Mouse (Mus musculus) limb, embryonic 14.5 days (tissue): ENCODE results near the gene Gdf2. TPM values are rescaled to one million over a fixed set of nuclear protein-coding genes. Genes with fewer than 3 reads are reported as not detected.

Experiments used
- ATAC-seq: fragments of 200-750 bp; cut with Nextera tagmentation; 2 replicates; pipeline ENCODE4 v1.8.0; 2017; ENCODE audit warnings: low read depth, moderate number of reproducible peaks, moderate TSS enrichment; ENCODE audit not compliant: low FRiP score
- DNase-seq: peaks from one replicate; pipeline ENCODE4 v3.0.0-alpha.2; 2015; ENCODE audit warnings: low spot score
- H3K27ac ChIP-seq: fragments of 300-500 bp; sonication (generic); replicated peaks from 2 replicates; pipeline ENCODE4 v1.5.1; 2014; ENCODE audit warnings: low read depth, mild to moderate bottlenecking, low read length, moderate library complexity, mixed read lengths
- H3K27me3 ChIP-seq: fragments of 300-500 bp; sonication (generic); 2 replicates; pipeline ENCODE4 v1.6.1; 2014; ENCODE audit warnings: low read length, mixed read lengths; ENCODE audit not compliant: control insufficient read depth, insufficient read depth
- H3K36me3 ChIP-seq: fragments of 300-500 bp; sonication (generic); 2 replicates; pipeline ENCODE4 v1.6.1; 2014; ENCODE audit warnings: mild to moderate bottlenecking, low read length, moderate library complexity, mixed read lengths; ENCODE audit not compliant: control insufficient read depth, insufficient read depth
- H3K4me1 ChIP-seq: fragments of 300-500 bp; sonication (generic); 2 replicates; pipeline ENCODE4 v1.6.1; 2014; ENCODE audit warnings: antibody characterized with exemption, low read length, mixed read lengths; ENCODE audit not compliant: control insufficient read depth, insufficient read depth
- H3K4me2 ChIP-seq: fragments of 300-500 bp; sonication (generic); replicated peaks from 2 replicates; pipeline ENCODE4 v1.6.1; 2014; ENCODE audit warnings: low read depth, mild to moderate bottlenecking, low read length, moderate library complexity; ENCODE audit not compliant: severe bottlenecking
- H3K4me3 ChIP-seq: fragments of 300-500 bp; sonication (generic); replicated peaks from 2 replicates; pipeline ENCODE4 v1.5.1; 2014; ENCODE audit warnings: low read length
- H3K9ac ChIP-seq: fragments of 300-500 bp; sonication (generic); 2 replicates; pipeline ENCODE4 v1.6.1; 2014; ENCODE audit warnings: mild to moderate bottlenecking, low read depth, low read length, moderate library complexity; ENCODE audit not compliant: severe bottlenecking
- H3K9me3 ChIP-seq: fragments of 300-500 bp; sonication (generic); 2 replicates; pipeline ENCODE4 v1.6.1; 2016; ENCODE audit warnings: low read length; ENCODE audit not compliant: control insufficient read depth
- POLR2A ChIP-seq: fragments of 200-500 bp; IDR thresholded peaks from 2 replicates; pipeline ENCODE4 v1.8.0; 2012; ENCODE audit warnings: inconsistent platforms, mild to moderate bottlenecking, moderate library complexity, borderline replicate concordance; ENCODE audit not compliant: insufficient read depth, insufficient read length; ENCODE audit errors: extremely low read depth
- WGBS: fragments of 180-500 bp; shearing (Covaris S2); extraction: QIAGEN DNeasy Blood & Tissue Kit; methylation state at CpG from one replicate; pipeline ENCODE4 v1.1.7; 2014; 5-methylcytosine and 5-hydroxymethylcytosine counted together
- polyA plus RNA-seq, 2 experiments: library from polyadenylated mRNA; depleted of rRNA in 1 of 2; stranded (reverse) in 1 of 2; unstranded in 1 of 2; fragments of >200 nt; fragmentation: Nextera tagmentation in 1 of 2; extraction: Ambion mirVana in 1 of 2; gene quantifications; 2 replicates each; pipeline versions ENCODE4 v1.2.1 to v1.2.3; 2012 to 2014

Gene Gdf2
- polyA plus RNA-seq, 2 experiments = 0.03 TPM; not detected in 1

DNA sequence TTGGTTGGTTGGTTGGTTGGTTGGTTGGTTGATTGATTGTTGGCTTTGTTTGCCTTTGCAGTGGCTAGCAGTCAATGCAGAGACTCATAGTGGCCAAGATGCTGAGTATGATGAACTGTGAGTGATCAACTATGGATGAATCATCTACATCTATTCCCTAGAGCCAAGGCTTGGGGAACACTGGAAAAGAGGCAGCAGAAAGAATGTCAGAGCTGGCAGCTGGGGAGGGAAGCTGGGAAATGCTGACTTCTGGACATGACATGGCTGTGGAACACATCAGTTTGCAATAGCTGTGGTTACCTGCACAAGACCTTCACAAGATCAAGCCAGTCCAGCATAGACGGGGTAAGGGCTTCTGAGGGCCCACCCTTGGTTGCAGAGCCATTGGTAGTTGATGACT lies 37.6 kb upstream of the Gdf2 start:
- Histone ChIP-seq H3K4me1 (peaks cover 8% of the 10 kb centered on the region), H3K4me3 (no peak overlapping the region), H3K4me2 (no peak overlapping the region), H3K27ac (no peak overlapping the region), H3K9ac (no peak overlapping the region), H3K9me3 (no peaks in the 10 kb centered on the region), H3K36me3 (no peaks in the 10 kb centered on the region), H3K27me3 (no peaks in the 10 kb centered on the region)
- DNase-seq (no peak), ATAC-seq (no peak)
- no peak for TF ChIP-seq POLR2A
- WGBS = 86% methylated on average over 1 of the region's 1 CpGs

DNA sequence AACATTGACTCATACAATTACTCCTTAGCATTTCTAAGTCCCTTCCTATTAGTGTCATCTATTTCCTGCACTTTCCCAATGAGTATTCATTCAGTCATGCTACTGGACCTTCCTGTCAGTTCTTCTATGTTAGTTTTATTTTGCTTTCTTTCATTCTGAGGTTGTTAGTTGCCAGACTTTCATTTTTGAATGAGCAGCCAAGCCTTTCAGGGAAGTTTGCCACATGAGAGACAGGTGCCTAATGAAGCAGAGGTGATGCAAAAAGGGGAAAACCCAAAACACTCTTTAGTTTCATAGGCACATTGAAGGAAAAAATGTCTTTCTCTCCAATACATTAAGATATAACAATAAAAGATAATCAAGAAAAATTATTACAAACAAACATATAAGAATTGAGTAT lies 36.0 kb upstream of the Gdf2 start:
- no peak for DNase-seq
- H3K4me2 ChIP-seq = no peak overlapping the region
- no peak overlapping the region for H3K27ac ChIP-seq
- no peak for TF ChIP-seq POLR2A
- peaks cover 12% of the 10 kb centered on the region for H3K4me1 ChIP-seq
- no peaks in the 10 kb centered on the region for H3K27me3 ChIP-seq
- no peak overlapping the region for H3K9ac ChIP-seq
- no peak for ATAC-seq
- no peaks in the 10 kb centered on the region for H3K9me3 ChIP-seq
- H3K4me3 ChIP-seq = no peak overlapping the region
- no peaks in the 10 kb centered on the region for H3K36me3 ChIP-seq

DNA sequence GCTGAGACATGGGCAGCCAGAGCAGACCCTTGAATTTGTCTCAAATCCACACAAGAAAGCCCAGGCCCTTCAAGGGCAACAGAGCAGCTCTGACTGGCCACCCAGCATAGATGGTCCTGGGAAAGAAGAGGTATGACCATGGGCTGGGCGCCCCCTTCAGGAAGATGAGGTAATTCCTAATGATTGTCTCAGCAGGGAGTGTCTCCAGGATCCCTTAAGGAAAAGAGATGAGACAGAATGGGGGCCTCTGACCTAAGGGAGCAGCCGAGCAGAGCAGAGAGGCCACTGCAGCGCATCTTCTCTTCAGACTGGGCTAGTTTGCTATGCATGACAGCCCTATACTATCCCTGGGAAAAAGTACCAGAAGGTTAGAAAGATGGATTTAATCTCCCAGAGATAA lies 27.1 kb upstream of the Gdf2 start:
- DNase-seq = peak; percentile 49
- Histone ChIP-seq H3K9me3 (no peaks in the 10 kb centered on the region), H3K4me2 (no peak overlapping the region), H3K36me3 (no peaks in the 10 kb centered on the region), H3K4me3 (no peak overlapping the region), H3K27ac (no peak overlapping the region), H3K9ac (no peak overlapping the region), H3K27me3 (no peaks in the 10 kb centered on the region), H3K4me1 (peaks cover 24% of the 10 kb centered on the region)
- WGBS = 36% methylated on average over 3 of the region's 3 CpGs
- ATAC-seq = no peak
- TF ChIP-seq POLR2A = no peak

DNA sequence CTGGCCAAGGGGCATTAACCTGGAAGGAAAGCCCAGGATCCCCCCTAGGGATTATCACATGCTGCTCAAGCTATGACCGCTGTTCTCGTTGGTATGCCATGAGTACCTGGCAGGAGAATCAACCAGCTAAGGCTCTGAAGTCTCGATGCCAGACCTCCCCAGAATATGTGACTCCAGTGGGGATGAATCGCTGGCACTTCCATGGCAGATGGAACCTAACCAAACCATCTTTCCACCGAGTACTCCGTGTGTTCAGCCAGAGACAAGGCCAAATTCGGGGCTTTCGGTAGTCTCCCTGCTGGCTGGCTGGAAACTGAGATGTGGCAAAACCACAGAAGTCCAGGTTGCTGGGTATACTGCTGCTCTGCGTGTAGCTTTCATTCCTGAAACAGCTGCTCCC lies 26.6 kb upstream of the Gdf2 start:
- no peaks in the 10 kb centered on the region for H3K36me3 ChIP-seq
- WGBS = 91% methylated on average over 9 of the region's 9 CpGs
- no peak overlapping the region for H3K27ac ChIP-seq
- no peak overlapping the region for H3K4me2 ChIP-seq
- H3K27me3 ChIP-seq = no peaks in the 10 kb centered on the region
- ATAC-seq (no peak), DNase-seq (no peak)
- H3K4me3 ChIP-seq = no peak overlapping the region
- TF ChIP-seq POLR2A = no peak
- H3K9me3 ChIP-seq = no peaks in the 10 kb centered on the region
- no peak overlapping the region for H3K9ac ChIP-seq
- H3K4me1 ChIP-seq = peaks cover 28% of the 10 kb centered on the region

DNA sequence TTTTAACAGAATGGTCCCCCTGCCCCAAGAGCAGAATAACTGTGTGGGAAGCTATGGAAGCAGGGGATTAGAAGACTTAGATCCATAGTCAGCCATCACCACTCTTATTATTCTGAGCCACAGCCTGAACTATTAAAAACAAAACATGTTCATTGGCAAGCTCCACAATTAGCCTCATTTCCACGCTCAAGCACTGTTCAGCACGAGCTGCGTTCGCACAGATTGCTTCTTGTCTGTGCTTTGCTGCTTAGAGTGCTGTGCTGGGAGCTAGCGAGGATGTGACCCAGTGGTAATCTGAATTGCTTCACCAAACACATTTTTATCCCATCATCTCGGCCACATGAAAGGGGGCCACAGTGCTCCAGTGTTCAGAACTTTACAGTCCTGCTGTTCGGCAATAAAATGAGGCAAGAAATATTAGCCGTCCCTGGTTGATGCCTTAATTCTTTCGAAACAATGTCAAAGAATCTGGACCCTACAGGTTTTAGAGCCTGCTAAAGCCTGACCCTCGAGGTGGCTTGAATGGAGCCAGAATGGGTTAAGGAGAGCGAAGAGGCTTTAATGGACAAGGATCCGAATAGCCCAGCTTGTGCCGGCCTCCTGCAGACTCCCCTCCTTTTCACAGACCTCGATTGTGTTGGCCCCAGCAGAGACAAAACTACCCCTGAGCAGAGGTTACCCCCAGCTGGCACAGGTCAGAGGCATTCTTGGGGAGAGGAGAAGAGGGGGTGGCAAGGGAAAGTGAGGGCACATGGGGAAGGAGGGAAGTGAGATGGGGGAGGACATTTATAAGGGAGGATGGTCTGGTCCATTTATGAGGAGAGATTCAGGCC lies 19.9 kb upstream of the Gdf2 start:
- no peak overlapping the region for H3K4me3 ChIP-seq
- 17% methylated on average over 14 of the region's 14 CpGs for WGBS
- H3K27ac ChIP-seq = no peak overlapping the region
- no peak for TF ChIP-seq POLR2A
- ATAC-seq (no peak), DNase-seq (peak; percentile 15)
- peaks cover 9% of the 10 kb centered on the region; the same call in 1 of the 2 replicates for H3K27me3 ChIP-seq
- no peak overlapping the region for H3K4me2 ChIP-seq
- no peak overlapping the region for H3K9ac ChIP-seq
- H3K36me3 ChIP-seq = no peaks in the 10 kb centered on the region
- H3K4me1 ChIP-seq = peaks cover 54% of the 10 kb centered on the region
- H3K9me3 ChIP-seq = no peaks in the 10 kb centered on the region
